Mouse (Mus musculus) hindlimb bud, embryonic 11.5 days (tissue): ENCODE results near the gene Tmppe.

Source experiments
- DNase-seq: peaks from one replicate; pipeline ENCODE4 v3.0.0-alpha.2; 2012; ENCODE audit warnings: low read depth, low spot score; ENCODE audit errors: extremely low spot score

The Tmppe gene

DNA sequence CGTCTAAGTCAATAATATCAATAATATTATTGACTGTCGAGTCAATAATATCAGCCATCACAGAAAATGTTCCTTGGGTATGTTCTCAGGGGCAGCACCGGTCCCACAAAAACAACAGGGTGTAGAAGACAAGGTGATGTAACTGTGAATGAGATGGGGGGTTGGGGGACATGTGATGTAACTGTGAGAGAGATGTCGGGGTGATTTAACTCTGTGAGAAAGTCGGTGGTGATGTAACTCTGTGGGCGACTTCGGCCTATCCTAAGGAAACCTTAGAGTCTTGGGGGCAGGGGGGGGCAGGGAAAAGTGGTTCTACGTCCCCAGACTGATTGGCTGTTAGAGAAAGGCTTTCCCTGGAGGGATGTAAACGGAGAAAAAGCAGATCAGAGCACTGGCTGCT is 41.3 kb downstream of the Tmppe start:
- no peak for DNase-seq

DNA sequence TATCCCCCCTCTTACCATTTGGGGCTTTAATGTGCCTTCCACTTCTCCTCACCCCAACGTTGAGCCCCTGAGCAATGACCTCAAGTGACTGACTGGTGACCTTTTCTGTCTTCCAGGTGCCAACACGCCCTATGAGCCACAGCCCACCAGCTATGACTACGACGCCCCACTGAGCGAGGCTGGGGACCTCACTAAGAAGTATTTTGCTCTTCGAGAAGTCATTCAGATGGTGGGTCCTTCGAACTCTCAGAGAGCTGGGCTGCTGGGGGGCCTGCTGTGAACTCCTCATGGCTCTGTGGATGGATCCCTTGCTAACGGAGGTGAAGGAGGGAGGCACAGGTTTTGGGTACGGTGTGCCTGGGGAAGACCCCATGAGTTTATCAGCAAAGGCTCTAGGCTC is 42.0 kb downstream of the Tmppe start:
- DNase-seq: no peak

DNA sequence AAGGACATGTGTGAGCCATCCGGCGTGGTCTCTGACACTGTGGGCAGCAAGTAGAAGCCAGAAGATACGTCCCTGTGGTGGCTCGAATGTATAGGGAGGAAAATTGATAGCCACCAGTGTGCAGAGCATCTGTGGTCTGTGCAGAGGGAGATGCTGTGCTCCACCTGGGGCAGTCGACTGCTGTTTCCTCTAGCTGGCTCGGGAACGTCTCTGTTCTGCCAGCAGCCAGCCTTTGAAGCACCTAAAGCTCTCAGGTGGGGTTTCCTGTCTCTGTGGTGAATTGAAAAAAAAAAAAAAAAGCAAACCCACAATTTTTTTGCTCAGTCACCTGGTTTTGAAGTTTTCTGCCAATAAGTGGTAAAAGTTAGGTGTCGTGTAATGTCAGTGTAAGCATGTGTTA is 42.4 kb downstream of the Tmppe start:
- no peak for DNase-seq

DNA sequence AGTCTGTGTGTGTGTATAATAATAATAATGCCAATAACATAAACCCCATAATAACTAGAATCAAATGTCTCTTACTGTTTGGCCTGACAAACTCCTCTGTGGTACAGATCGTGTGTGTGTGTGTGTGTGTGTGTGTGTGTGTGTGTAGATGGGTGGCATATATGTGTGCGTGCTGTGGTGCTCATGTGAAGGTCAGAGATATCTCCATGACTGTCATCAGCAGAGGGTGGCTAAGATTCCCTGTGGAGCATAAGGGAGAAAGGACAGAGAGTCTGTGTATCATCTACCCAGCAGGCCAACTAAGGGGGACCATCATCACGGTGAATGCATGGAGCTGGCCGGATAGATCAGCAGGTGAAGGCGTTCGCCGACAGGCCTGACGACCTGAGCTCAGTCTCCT is 46.0 kb downstream of the Tmppe start:
- no peak for DNase-seq

DNA sequence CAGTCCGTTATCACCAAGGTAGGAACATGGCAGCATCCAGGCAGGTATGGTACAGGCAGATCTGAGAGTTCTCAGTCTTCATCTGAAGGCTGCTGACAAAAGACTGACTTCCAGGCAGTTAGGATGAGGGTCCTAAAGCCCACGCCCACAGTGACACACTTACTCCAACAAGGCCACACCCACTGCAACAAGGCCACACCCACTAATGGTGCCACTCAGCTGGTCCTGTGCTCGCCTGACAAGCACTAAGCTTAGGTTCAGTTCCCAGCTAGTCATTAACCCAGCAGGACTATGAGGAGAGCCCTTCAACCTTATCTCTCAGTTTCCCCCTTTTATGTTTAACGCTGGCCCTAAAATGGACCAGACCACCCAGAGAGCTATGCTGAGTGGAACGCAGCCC is 47.8 kb downstream of the Tmppe start:
- no peak for DNase-seq

DNA sequence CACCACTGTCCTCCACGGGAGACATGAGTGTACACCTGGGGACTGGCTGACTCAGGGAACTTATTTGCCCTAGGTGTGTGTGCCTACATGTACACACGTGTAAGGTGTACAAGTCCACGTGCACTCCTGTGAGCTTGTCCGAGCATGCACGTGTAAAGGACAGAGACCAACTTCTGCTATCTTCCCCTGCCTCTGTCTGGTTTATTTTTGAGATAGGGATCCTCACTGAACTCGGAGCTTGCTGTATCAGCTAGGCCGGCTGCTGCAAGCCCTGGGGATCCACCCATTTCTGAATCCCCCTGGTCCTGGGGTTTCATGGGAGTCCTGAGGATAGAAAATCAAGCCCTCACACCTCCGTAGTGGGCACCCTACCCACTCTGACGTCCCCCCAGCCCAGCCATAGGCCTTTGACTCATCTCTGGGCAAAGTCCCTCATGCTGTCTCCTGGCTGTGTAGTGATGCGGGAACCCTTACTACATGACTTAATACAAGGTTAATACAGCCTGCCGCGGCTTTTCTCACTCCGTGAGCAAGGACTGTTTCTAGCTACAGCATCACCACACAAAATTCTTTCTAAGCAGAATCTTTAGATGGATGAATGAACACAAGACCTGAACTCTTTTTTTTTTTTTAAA is 48.3 kb downstream of the Tmppe start:
- no peak for DNase-seq

DNA sequence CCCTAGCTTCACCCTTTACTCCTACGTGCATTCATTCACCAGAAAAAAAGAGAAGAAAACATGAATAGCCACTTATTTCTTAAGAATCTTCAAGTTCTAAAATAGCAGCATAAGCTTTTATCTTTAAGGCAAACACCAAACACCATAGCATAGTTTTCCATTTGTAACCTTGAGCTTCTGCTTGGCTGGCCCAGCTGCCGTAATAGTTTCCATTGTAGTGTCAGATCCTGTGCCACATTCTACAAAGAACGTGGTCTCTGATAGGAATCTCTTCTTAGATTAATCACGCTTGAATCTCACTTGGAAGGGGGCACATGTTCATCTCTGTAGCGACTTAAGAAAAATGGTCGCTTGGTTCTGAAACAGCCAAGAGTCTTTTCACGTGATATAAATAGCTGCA is 50.7 kb downstream of the Tmppe start:
- no peak for DNase-seq

DNA sequence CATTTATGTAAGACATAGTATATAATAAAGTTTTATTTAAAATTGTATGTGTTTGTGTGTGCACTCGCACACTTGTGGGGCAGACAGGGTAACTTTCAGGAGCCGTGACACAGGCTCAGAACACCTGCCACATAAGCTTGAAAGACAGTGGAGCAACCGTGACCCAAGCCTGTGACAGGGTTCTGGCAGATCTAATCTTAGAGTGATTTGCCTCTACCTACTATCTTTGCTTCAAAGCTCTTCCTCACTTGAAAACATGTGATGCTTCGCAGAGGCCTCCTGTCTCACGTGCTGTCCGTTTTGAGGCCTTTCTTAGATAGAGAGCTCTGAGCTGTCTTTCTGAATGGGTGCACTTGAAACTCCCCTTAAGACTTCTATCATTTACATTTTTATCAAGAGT is 51.5 kb downstream of the Tmppe start:
- DNase-seq: no peak

DNA sequence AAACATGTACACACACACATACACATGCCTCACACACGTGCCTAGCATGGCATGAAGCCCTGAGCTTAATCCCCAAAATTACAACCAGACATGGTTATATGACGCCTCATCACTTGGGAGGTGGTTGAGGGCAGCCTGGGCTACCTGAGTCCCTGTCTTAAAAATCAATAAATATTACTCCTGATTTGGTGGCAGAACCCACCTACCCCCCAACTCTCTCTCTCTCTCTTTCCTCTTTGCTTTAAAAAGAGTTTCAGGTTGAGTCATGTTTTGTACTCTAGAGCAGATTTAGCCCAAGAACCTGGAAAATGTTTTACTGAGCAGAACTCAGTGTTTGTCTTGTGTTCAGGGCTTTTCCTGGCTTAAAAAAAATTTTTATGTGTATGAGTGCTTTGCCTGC is 54.5 kb downstream of the Tmppe start:
- DNase-seq: no peak
